Mouse (Mus musculus) T-helper 17 cell (primary cell): Measurements from ENCODE around the gene Mucl3.

ENCODE experiments used
- in situ Hi-C, 2 experiments: fragments of 300-600 bp; cut with MboI, MseI; formaldehyde crosslinking; loops; 1 replicate in 1 of 2; 2 replicates in 1 of 2; pipeline ENCODE4 v1.15.1; 2025; ENCODE audit warnings: high pct_unique_total_duplicates in 2 of 2

Mucl3 gene

GRCm38 (mm10) chr17:35636363-35636762 is 7.1 kb downstream of the Mucl3 start:
- in situ Hi-C loops = loop anchor here (5.0 kb wide), 2 partner anchors 96 to 101 kb away; no protein-coding TSS in a partner anchor

- in situ Hi-C loops = loop anchor here (5.0 kb wide), 2 partner anchors 97 to 102 kb away; no protein-coding TSS in a partner anchor
Observed at GRCm38 (mm10) chr17:35635699-35636111, 7.8 kb downstream of the Mucl3 start.

DNA sequence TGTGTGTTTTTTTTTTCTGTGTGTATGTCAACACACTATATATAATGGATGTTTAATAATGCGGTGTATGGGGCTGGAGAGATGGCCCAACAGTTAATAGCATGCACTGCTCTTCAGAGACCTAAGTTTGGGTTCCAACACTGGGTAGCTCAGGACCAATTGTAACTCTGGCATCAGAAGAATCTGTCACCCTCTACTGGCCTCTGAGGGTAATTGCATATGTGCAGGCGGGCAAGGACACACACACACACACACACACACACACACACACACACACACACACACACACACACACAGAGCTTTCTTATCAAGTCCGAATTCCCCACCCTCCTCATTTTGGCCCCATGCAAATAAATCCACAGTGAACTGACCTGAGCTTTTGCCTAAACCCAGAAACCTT is 8.3 kb downstream of the Mucl3 start:
- in situ Hi-C loops = loop anchor here (5.0 kb wide), 2 partner anchors 97 to 102 kb away; no protein-coding TSS in a partner anchor

DNA sequence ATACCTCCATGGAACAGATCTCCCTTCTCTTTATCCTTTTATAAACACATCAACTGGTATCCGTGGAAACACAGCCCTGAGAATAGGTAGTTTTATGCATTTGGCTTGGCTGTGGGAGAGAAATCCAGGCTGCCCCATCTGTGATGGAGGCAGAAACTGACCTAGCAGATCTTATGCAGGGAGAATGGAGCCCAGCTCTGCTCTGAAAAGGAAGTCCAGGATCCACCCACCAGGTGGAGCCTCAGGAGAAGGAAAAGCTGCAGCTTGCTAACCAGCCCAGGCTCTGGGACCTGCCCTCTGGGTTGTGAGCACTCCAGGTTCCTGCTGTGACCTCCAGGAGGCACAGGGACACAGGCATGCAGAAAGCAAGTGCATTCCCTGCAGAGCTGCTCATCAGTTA is 9.5 kb downstream of the Mucl3 start:
- in situ Hi-C loops = no loop called here

GRCm38 (mm10) chr17:35626537-35626936 is 17.0 kb downstream of the Mucl3 start, which contains the start of gene Gm9573:
TSS of gene Gm9573 (minus strand) at chr17:35626637.
- in situ Hi-C loops = no loop called here

- in situ Hi-C loops = no loop called here
Observed at GRCm38 (mm10) chr17:35617127-35617526, 26.4 kb downstream of the Mucl3 start.

DNA sequence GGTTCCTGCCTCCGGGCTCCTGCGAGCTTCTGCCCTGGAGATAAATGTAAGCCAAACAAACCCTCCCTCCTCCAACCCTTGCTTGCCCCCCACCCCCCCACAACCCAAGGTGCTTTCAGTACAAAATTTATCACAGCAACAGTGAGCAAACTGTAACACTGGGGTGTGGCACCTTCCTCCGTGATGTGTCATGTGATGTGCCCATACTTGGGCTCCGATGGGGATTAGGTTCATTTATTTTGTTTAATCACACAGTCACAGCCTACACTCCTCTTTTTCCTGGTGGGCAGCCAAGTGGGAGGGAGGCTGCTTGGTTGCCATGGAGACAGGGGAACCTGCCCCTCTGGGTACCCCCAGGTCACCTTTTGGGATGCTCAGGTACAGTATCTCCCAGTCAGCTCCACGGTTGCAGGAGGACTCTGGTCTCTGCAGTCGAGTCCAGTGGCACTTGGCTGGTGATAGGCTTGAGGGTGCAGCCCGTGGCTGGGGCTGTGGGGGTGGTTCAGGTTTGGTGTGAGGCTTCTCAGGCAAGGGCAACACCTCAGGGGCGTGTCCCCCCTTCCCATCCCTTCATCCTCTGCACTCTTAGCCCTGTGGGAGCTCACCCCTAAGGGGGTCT is 41.6 kb downstream of the Mucl3 start:
- in situ Hi-C loops = no loop called here

GRCm38 (mm10) chr17:35601249-35601648 is 42.2 kb downstream of the Mucl3 start, which contains the start of gene Sfta2:
TSS of gene Sfta2 (plus strand) at chr17:35601549.
- in situ Hi-C loops = no loop called here

DNA sequence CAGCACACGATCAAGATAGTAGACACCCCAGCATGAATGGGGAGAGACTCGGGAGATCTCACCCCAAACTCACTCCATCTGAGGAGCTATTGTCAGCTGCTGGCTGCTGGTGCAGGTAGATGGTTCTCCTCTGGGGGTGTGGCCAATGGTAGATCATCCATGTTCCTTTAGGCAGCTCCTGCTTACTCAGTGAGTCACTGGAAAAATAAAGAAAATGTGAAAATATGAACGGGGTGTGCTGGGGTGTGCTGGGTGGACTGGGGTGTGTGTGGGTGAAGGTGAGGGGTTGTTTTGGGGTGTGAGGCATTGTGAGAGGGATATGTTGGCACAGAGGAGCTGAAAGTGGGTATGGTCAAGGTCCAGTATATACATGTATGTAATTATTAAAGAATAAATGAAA is 46.1 kb downstream of the Mucl3 start:
- in situ Hi-C loops = no loop called here

- in situ Hi-C loops = no loop called here
Observed at GRCm38 (mm10) chr17:35594456-35594855, 49.0 kb downstream of the Mucl3 start.

GRCm38 (mm10) chr17:35593786-35594185 is 49.7 kb downstream of the Mucl3 start:
- in situ Hi-C loops = no loop called here

GRCm38 (mm10) chr17:35592131-35592530 is 51.4 kb downstream of the Mucl3 start:
- in situ Hi-C loops = no loop called here

DNA sequence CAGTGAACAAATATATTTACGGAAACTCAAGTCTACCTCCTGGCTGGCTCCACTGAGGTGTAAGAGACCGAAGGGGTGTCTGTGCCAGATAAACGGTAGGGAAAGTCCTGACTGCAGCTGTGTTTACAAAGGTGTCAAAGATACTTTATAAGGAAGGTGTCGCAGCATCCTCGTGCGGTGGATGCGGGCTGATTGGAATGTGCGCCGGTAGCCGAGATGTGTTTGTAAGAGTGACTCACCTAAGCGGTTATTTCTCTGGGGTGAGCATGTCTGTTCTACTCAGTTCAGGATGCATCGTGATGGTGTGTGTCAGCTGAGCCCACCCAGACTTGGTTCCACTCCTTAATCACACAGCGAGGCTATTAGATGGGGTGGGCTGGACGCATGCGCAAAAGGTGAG is 51.8 kb downstream of the Mucl3 start:
- in situ Hi-C loops = no loop called here

- in situ Hi-C loops = no loop called here
Observed at GRCm38 (mm10) chr17:35591219-35591578, 52.3 kb downstream of the Mucl3 start.

DNA sequence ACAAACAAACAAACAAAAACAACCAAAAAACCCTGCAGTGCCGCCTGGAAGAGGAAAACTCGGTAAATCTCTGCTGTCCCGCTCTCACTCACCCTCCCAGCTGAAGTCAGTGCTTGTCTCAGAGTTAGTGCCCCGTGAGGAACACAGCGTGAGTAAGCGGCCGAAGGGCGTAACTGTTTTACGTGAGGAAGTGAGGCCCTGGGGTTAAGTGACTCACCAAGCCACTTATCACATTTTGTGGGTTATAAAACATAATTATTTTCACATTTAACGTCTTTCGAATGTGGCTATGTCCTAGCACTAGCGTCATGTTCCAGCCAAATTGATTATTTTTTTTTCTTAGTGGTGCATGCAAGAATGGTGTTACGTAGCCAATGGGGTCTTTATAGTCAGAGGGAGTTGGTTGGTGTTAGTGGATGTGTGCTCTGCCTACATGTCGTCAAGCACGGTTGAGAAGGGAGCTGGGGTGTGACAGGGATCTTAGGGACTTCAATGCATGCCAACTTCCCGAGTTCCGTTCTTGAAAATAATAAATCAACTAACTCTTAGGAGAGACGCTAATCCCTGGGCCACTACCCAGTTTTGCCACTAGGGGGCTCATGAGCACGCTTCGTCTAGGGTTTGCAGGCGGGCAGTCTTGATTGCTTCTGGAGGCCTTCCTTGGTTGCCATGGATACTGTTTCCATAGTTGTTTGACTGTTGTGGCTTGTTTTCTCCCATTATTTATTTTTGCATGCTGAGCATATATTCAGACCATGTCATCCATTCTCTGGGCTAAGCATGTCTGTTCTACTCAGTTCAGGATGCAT is 52.9 kb downstream of the Mucl3 start:
- in situ Hi-C loops = no loop called here

GRCm38 (mm10) chr17:35588387-35588786 is 55.1 kb downstream of the Mucl3 start:
- in situ Hi-C loops = no loop called here

DNA sequence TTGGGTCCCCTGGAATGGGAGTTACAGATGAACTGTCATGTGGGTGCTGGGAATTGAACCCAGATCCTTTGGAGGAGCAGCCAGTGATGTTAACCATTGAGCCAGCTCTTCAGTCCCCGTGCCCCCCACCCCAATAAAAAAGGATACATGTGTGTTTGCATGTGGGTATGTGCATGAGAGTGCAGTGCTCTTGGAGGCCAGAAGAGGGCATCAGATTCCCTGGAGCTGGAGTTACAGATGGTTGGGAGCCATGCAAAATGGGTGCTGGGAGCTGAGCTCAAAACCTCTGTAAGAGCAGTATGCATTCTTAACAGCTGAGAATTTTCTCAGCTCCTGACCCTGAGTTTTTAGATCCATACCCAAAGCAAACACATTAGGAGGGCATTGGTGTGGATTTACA is 56.2 kb downstream of the Mucl3 start:
- in situ Hi-C loops = no loop called here
